Mouse (Mus musculus) liver, embryonic 13.5 days (tissue): ENCODE measurements around the gene Fnbp1. TPM values are rescaled to one million over a fixed set of nuclear protein-coding genes. Genes with fewer than 3 reads are reported as not detected.

ENCODE experiments used
- ATAC-seq: fragments of 200-750 bp; cut with Nextera tagmentation; 2 replicates; pipeline ENCODE4 v1.8.0; 2017; ENCODE audit warnings: low read depth, mild to moderate bottlenecking, moderate number of reproducible peaks, moderate library complexity
- DNase-seq: peaks from one replicate; pipeline ENCODE4 v3.0.0; 2022
- H3K27ac ChIP-seq: fragments of 300-500 bp; sonication (generic); 2 replicates; pipeline ENCODE4 v1.5.1; 2015; ENCODE audit warnings: moderate library complexity, mild to moderate bottlenecking, inconsistent platforms
- H3K27me3 ChIP-seq: fragments of 300-500 bp; sonication (generic); 2 replicates; pipeline ENCODE4 v1.6.1; 2015; ENCODE audit warnings: mild to moderate bottlenecking, inconsistent platforms
- H3K36me3 ChIP-seq: fragments of 300-500 bp; sonication (generic); 2 replicates; pipeline ENCODE4 v1.6.1; 2015; ENCODE audit warnings: mild to moderate bottlenecking, inconsistent platforms
- H3K4me1 ChIP-seq: fragments of 300-500 bp; sonication (generic); replicated peaks from 2 replicates; pipeline ENCODE4 v1.6.1; 2015; ENCODE audit warnings: inconsistent platforms
- H3K4me2 ChIP-seq: fragments of 300-500 bp; sonication (generic); 2 replicates; pipeline ENCODE4 v1.6.1; 2015; ENCODE audit warnings: inconsistent platforms, mild to moderate bottlenecking, moderate library complexity
- H3K4me3 ChIP-seq: fragments of 300-500 bp; sonication (generic); replicated peaks from 2 replicates; pipeline ENCODE4 v1.5.1; 2015; ENCODE audit warnings: mild to moderate bottlenecking, inconsistent platforms
- H3K9ac ChIP-seq: fragments of 300-500 bp; sonication (generic); 2 replicates; pipeline ENCODE4 v1.6.1; 2015; ENCODE audit warnings: mild to moderate bottlenecking, inconsistent platforms
- H3K9me3 ChIP-seq: fragments of 300-500 bp; sonication (generic); replicated peaks from 2 replicates; pipeline ENCODE4 v1.6.1; 2016; ENCODE audit warnings: inconsistent platforms
- WGBS: fragments of 180-500 bp; shearing (Covaris S2); methylation state at CpG from one replicate; pipeline ENCODE4 v1.1.7; 2015; ENCODE audit not compliant: insufficient replicate concordance; 5-methylcytosine and 5-hydroxymethylcytosine counted together
- polyA plus RNA-seq: library from polyadenylated mRNA; unstranded; fragments of >200 nt; fragmentation: Nextera tagmentation; extraction: Ambion mirVana; gene quantifications from 2 replicates; pipeline ENCODE4 v1.2.1, GENCODE M21; 2015

Gene Fnbp1
- polyA plus RNA-seq, 1 experiment from 2014 or later: 5.7 TPM

DNA sequence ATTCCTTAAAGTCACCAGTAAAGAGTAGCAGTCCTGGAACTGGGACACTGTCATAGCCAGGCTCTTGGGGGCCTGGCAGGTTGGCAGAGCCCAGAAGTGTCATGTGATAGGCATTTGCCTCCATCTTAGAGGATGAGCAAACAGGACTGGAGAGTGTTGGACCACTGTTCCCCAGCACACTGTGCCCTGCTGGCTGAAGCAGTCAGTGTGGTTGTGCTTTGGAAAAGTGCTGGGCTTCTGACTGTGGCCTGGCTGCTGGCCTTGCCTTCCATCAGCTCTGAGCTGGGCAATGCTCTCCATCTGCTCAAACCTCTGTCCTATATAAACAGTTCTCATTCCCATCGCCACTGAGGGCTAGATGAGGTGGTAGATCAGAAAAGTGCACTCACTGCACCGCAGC, 121.6 kb downstream of the Fnbp1 start:
- peaks cover 30% of the 10 kb centered on the region for H3K36me3 ChIP-seq

DNA sequence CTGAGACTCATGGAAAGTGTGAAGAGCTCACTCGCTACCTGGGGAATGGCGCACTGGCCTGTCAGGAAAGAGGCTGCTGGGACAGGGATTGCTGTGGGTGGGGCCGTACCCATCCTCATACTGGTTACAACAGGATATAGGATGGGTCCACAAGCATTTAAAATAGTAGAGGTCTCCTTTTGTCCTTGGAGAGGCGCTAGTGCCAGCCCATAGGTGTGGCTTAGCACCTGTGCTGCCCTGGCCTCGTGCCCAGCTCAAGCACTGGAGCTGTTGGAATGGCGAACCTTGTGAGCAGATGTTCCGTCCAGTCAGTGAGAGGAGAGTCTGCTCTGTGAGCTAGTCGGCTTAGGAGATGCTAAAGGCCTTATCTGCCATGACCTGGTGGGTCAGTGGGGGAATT, 122.8 kb downstream of the Fnbp1 start:
- no peak overlapping the region for H3K27ac ChIP-seq
- H3K4me1 ChIP-seq: peaks cover 7% of the 10 kb centered on the region; the same call in 1 of the 2 replicates
- no peak overlapping the region for H3K4me2 ChIP-seq
- peaks cover 30% of the 10 kb centered on the region for H3K36me3 ChIP-seq
- no peaks in the 10 kb centered on the region for H3K9me3 ChIP-seq
- no peak for DNase-seq
- WGBS: 78% methylated on average over 8 of the region's 8 CpGs
- H3K9ac ChIP-seq: no peak overlapping the region
- no peaks in the 10 kb centered on the region for H3K27me3 ChIP-seq
- no peak for ATAC-seq
- no peak overlapping the region for H3K4me3 ChIP-seq

More for the DNA sequence above, 121.6 kb downstream of the Fnbp1 start:
- H3K4me1 ChIP-seq: peaks cover 9% of the 10 kb centered on the region; the same call in 1 of the 2 replicates
- 84% methylated on average over 2 of the region's 2 CpGs for WGBS
- no peak overlapping the region for H3K4me3 ChIP-seq
- no peaks in the 10 kb centered on the region for H3K27me3 ChIP-seq
- DNase-seq (no peak), ATAC-seq (no peak)
- H3K9ac ChIP-seq: no peak overlapping the region
- H3K4me2 ChIP-seq: no peak overlapping the region
- H3K9me3 ChIP-seq: no peaks in the 10 kb centered on the region
- H3K27ac ChIP-seq: no peak overlapping the region

DNA sequence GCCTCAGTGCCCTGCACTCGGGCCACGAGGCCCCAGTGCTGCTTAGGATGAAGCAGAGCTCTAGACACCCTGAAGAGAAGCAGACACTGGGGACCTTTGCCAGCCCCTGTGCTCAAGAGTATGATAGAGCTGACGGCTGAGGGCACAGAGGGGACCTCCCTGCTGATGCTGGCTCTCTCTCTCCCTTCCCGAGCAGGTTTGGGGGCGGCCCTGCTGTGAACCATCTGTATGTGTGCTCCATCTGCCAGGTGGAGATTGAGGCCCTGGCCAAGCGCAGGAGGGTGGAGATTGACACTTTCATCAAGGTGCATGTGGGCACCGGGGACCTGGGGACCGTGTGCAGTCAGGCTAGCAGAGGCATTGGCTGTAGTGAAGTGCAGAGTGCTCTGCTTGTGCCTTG, 123.3 kb downstream of the Fnbp1 start:
- Histone ChIP-seq H3K27me3 (no peaks in the 10 kb centered on the region), H3K4me2 (no peak overlapping the region), H3K9me3 (no peaks in the 10 kb centered on the region), H3K4me1 (peaks cover 7% of the 10 kb centered on the region; the same call in 1 of the 2 replicates), H3K36me3 (peaks cover 30% of the 10 kb centered on the region), H3K27ac (no peak overlapping the region), H3K4me3 (no peak overlapping the region), H3K9ac (no peak overlapping the region)
- DNase-seq (no peak), ATAC-seq (no peak)
- 67% methylated on average over 8 of the region's 8 CpGs for WGBS

DNA sequence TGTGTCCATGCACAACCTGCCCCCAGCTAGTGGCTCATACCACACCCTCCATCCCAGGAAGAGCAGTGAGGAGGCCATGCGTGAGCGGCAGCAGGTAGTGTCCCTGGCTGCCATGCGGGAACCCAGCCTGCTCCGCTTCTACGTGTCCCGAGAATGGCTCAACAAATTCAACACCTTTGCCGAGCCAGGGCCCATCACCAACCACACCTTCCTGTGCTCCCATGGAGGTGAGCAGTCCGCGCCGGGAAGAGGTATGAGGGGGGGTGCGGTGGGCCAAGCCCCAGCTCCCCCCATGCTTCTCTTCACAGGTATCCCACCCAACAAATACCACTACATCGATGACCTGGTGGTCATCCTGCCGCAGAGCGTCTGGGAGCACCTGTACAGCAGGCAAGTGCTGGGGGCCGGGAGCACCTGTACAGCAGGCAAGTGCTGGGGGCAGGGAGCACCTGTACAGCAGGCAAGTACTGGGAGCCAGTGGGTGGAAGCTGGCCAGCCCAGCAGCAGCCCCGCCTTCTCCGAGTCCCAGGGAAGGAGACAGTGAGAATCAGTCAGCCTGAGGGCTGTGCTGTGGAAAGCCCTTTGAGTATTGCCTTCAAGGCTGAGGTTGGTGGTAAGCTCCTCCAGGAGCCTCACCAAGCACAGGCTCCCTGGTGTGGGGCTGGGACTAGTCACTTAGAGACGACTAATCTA, 124.0 kb downstream of the Fnbp1 start:
- 85% methylated on average over 18 of the region's 18 CpGs for WGBS
- Histone ChIP-seq H3K9ac (no peak overlapping the region), H3K27ac (no peak overlapping the region), H3K4me2 (no peak overlapping the region), H3K27me3 (no peaks in the 10 kb centered on the region), H3K4me1 (peaks cover 7% of the 10 kb centered on the region; the same call in 1 of the 2 replicates), H3K36me3 (peaks cover 30% of the 10 kb centered on the region), H3K9me3 (no peaks in the 10 kb centered on the region), H3K4me3 (no peak overlapping the region)
- ATAC-seq: no peak
- DNase-seq: no peak

DNA sequence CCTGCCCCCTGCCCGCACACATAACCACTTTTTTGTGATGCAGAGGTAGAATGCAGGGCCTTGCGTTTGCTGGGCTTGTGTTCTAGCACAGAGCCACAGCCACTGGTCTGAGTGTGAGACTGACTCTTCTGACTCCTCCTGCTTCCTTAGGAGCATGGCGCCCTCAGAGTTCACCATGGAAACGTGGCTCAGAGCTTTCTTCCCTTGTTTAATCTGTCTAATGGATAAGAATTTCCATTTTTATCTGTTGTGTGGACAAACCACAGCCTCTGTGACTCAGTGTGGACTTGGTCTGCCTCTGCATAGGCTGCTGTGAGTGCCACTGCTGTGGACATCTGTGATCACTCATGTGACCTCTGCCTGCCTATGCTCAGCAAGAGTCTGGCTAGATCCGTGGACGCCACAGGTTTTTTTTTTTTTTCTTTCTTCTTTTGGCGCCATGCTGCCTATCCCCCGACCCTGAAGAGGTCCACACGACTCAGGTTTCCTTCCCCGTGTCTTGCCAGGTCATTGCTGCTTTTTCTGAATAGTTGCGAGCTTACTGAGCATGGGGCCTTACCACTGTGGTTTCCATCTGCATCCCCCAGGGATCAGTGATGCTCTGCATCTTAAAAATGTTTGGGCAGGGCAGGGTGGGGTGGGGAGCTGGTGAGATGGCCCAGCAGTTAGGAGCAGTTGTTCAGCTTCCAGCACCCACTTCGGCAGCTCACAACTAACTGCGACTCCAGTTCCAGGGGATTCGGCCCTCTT, 128.3 kb downstream of the Fnbp1 start:
- ATAC-seq (no peak), DNase-seq (no peak)
- H3K9me3 ChIP-seq: no peaks in the 10 kb centered on the region
- H3K27ac ChIP-seq: no peak overlapping the region
- H3K36me3 ChIP-seq: peaks cover 26% of the 10 kb centered on the region
- no peak overlapping the region for H3K4me2 ChIP-seq
- 68% methylated on average over 14 of the region's 14 CpGs for WGBS
- no peaks in the 10 kb centered on the region for H3K27me3 ChIP-seq
- H3K4me1 ChIP-seq: no peaks in the 10 kb centered on the region
- no peak overlapping the region for H3K9ac ChIP-seq
- H3K4me3 ChIP-seq: no peak overlapping the region

DNA sequence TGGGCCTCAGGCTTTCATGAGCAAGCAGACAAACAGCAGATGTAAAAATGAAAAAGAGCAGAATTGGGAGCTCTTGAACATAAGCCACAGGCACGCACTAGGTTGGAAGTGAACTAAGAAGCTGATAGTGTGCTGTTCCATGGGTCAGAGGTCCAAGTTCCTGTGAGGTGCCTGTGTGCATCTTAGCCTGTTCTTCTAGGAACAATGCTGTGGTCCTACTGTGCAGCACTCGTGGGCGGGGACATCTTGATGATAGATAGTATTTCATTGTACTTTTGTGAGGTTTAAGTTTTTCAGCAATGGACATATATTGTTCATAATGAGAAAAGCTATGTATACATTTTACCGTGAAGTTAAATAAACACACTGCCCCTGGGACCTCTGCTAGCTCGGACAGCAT, 134.6 kb downstream of the Fnbp1 start:
- H3K36me3 ChIP-seq: peaks cover 23% of the 10 kb centered on the region
- H3K27ac ChIP-seq: peak overlapping the region; percentile 91
- peak overlapping the region; percentile 68 for H3K4me2 ChIP-seq

DNA sequence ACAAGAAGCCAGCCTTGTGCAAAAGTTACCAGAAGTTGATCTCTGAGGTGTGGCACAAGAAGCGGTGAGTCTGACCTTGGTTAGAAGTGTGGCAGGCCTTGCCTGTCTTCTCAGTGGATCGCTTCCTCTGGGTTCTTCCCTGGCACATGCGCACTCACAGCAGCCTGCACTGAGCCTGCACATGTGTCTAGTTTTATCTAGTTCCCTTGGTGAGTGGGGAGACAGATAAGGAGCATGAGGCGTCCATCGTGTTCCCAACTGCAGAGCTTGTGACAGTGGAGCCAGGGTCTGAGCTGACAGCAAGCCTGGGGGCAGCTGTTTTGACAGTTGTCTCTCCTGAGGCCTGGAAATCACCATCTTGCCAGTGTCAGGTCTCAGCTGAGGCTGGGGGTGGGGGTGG, 135.4 kb downstream of the Fnbp1 start:
- H3K9ac ChIP-seq: peak overlapping the region; percentile 70
- H3K9me3 ChIP-seq: no peaks in the 10 kb centered on the region
- peak overlapping the region; percentile 68 for H3K4me2 ChIP-seq
- no peaks in the 10 kb centered on the region for H3K27me3 ChIP-seq
- peak; percentile 92 for ATAC-seq
- DNase-seq: peak; percentile 82
- 16% methylated on average over 5 of the region's 5 CpGs for WGBS
- H3K4me3 ChIP-seq: peak overlapping the region; percentile 49
- peaks cover 19% of the 10 kb centered on the region for H3K36me3 ChIP-seq
- H3K4me1 ChIP-seq: peaks cover 40% of the 10 kb centered on the region
- H3K27ac ChIP-seq: peak overlapping the region; percentile 91

More for the DNA sequence above, 134.6 kb downstream of the Fnbp1 start:
- H3K9me3 ChIP-seq: no peaks in the 10 kb centered on the region
- DNase-seq (no peak), ATAC-seq (no peak)
- WGBS: 64% methylated on average over 5 of the region's 5 CpGs
- H3K4me1 ChIP-seq: peaks cover 40% of the 10 kb centered on the region
- H3K27me3 ChIP-seq: no peaks in the 10 kb centered on the region
- H3K4me3 ChIP-seq: no peak overlapping the region
- peak overlapping the region; percentile 70; the same call in 1 of the 2 replicates for H3K9ac ChIP-seq

DNA sequence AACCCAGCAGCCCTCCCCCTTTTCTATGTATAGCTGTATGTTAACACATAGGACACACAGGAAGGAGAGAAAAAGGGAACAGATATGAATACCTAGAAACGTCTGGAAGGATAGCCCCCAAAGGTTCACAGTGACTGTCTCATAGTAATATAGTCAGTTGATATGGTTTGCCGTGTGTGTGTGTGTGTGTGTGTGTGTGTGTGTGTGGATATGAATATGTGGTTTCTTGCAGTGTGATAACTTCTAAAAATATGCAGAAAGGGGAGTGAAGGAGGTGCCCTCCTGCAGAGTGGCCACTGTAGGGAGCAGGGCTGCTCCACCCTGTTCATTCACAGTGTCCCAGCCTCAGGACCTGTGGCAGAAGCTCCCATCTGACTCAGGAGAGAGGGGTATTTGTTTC, 136.4 kb downstream of the Fnbp1 start:
- 17% methylated on average over 2 of the region's 2 CpGs for WGBS
- Histone ChIP-seq H3K4me3 (peak overlapping the region; percentile 49), H3K9ac (peak overlapping the region; percentile 70), H3K9me3 (no peaks in the 10 kb centered on the region), H3K27ac (peak overlapping the region; percentile 91), H3K27me3 (no peaks in the 10 kb centered on the region), H3K36me3 (peaks cover 14% of the 10 kb centered on the region), H3K4me1 (peaks cover 40% of the 10 kb centered on the region), H3K4me2 (peak overlapping the region; percentile 68)
- ATAC-seq (peak; percentile 72), DNase-seq (no peak)

DNA sequence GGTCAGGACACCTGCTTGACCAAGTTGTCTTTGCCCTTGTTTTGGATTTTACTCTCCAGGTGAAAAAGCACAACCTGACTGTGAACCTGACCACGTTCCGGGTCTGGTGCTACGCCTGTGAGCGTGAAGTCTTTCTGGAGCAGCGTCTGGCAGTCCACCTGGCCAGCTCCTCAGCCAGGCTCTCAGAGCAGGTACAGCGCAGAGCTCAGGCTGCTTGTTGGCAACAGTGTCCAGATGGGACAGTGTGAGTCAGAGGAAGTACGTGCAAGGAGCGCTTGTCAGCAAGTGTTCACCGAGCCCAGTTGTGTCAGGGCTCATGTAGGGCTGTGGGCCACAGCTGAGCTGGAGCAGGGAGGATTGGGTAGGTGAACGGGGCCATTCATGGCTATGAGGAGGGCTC, 139.0 kb downstream of the Fnbp1 start:
- no peak for ATAC-seq
- DNase-seq: no peak
- peaks cover 19% of the 10 kb centered on the region for H3K36me3 ChIP-seq
- H3K27me3 ChIP-seq: no peaks in the 10 kb centered on the region
- no peak overlapping the region for H3K4me2 ChIP-seq
- H3K9ac ChIP-seq: no peak overlapping the region
- no peak overlapping the region for H3K4me3 ChIP-seq
- WGBS: 86% methylated on average over 10 of the region's 10 CpGs
- peaks cover 35% of the 10 kb centered on the region for H3K4me1 ChIP-seq
- H3K9me3 ChIP-seq: no peaks in the 10 kb centered on the region
- H3K27ac ChIP-seq: no peak overlapping the region

DNA sequence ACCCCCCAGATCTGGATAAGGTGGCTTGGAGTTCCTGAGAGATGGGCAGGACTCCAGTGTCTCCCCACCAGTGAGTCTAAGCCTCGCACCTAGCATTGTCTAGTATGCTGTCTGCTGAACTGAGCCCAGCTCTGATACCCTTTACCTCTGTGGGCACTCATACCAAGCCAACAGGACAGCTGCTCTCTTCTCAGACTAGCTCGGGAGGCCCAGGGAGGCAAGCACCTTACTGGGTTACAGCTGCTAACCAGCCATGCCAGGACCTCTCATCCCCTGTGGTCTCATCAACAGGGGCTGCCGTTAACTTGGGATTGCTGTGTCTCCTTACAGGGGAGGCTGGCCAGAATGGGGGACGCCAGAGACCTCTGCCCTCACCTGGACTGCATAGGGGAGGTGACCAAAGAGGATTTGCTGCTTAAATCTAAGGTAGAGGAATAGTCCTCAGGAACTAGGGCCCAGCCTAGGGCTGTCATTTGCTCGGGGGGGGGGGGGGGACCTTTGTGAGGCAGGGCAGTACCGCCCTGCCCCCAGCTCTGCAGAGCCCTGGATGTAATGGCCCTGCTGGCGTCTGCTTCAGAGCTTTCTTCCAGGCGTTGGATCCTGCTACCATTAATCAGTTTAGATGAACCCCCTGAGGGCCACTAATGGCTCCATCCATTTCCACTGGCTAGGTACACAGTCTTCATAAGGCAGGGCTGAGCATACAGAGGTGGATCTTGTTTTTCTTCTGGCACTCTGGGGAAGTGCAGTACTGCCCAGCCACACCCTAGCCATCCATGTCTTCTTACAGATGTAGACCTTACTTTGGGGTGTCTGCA, 143.2 kb downstream of the Fnbp1 start:
- ATAC-seq (no peak), DNase-seq (no peak)
- Histone ChIP-seq H3K9ac (no peak overlapping the region), H3K9me3 (no peaks in the 10 kb centered on the region), H3K4me1 (no peaks in the 10 kb centered on the region), H3K36me3 (peaks cover 12% of the 10 kb centered on the region; the same call in 1 of the 2 replicates), H3K4me3 (no peak overlapping the region), H3K27ac (no peak overlapping the region), H3K4me2 (no peak overlapping the region), H3K27me3 (no peaks in the 10 kb centered on the region)
- WGBS: 65% methylated on average over 8 of the region's 8 CpGs

DNA sequence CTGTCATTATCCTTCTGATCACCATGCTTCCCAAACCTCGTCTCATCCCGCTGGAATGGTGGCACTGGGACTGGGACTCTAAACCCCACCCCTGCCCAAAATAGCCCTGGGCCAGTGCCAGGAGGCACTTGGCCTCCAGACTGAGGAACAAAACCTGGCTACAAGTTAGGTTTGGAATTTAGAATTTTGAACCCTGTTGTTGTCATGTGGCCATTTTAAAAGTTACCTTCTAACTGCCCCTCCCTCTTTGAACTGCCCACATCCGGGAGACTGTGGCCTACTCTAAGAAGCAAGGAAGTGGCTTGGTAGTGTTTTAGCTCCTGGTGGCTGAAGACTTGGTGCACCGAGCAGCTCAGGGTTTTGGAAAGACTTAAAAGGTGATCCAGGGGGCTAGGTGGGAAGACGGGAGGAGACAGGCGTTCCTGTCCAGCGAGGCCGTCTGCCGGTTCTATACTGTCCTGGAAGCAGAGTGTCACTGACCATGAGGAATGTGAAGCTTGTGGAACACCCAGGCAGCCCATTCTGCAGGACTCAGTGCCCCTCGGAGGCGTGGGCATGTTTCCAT, 146.3 kb downstream of the Fnbp1 start:
- H3K4me2 ChIP-seq: no peak overlapping the region
- no peaks in the 10 kb centered on the region for H3K9me3 ChIP-seq
- ATAC-seq (no peak), DNase-seq (no peak)
- H3K27me3 ChIP-seq: no peaks in the 10 kb centered on the region
- no peak overlapping the region for H3K4me3 ChIP-seq
- H3K4me1 ChIP-seq: no peaks in the 10 kb centered on the region
- WGBS: 76% methylated on average over 11 of the region's 11 CpGs
- no peak overlapping the region for H3K9ac ChIP-seq
- H3K36me3 ChIP-seq: 0 out of 2 replicates have a peak, but pooled peaks cover 5% of the 10 kb centered on the region
- no peak overlapping the region for H3K27ac ChIP-seq
